Mouse (Mus musculus) ES-E14 (cell line): ENCODE results near the gene Parp14. TPM values are rescaled to one million over a fixed set of nuclear protein-coding genes. Genes with fewer than 3 reads are reported as not detected.

ENCODE experiments used
- DNase-seq: peaks from one replicate; pipeline ENCODE4 v3.0.0-alpha.2; 2013; ENCODE audit warnings: low read depth, low spot score
- H3K27ac ChIP-seq: 2 replicates; pipeline ENCODE4 v1.5.1; 2012; ENCODE audit warnings: low read depth, mild to moderate bottlenecking, low read length, moderate library complexity, mixed read lengths; ENCODE audit not compliant: poor library complexity, insufficient read depth, severe bottlenecking
- H3K36me3 ChIP-seq: 2 replicates; pipeline ENCODE4 v1.6.1; 2012; ENCODE audit warnings: mild to moderate bottlenecking, low read length, moderate library complexity, mixed read lengths; ENCODE audit not compliant: control insufficient read depth, poor library complexity, insufficient read depth, severe bottlenecking
- H3K4me1 ChIP-seq, 2 experiments: fragments of 150-350 bp in 1 of 2; sonication (generic) in 1 of 2; 2 replicates each; pipeline ENCODE4 v1.6.1; 2012; ENCODE audit warnings: low read length in 2 of 2, mild to moderate bottlenecking in 1 of 2, mixed read lengths in 1 of 2; ENCODE audit not compliant: control insufficient read depth in 2 of 2, insufficient read depth in 2 of 2, poor library complexity in 1 of 2
- H3K4me3 ChIP-seq, 2 experiments: fragments of 150-350 bp in 1 of 2; sonication (generic) in 1 of 2; 2 replicates each; pipeline ENCODE4 v1.5.1; 2012; ENCODE audit warnings: low read length in 2 of 2, low read depth in 1 of 2, mild to moderate bottlenecking in 1 of 2, mixed read lengths in 1 of 2; ENCODE audit not compliant: insufficient read depth in 1 of 2, poor library complexity in 1 of 2, severe bottlenecking in 1 of 2
- H3K9ac ChIP-seq: 2 replicates; pipeline ENCODE4 v1.6.1; 2012; ENCODE audit warnings: low read depth, mild to moderate bottlenecking, low read length, mixed read lengths; ENCODE audit not compliant: poor library complexity, insufficient read depth, severe bottlenecking
- H3K9me3 ChIP-seq: fragments of 150-350 bp; sonication (generic); 2 replicates; pipeline ENCODE4 v1.6.1; 2012; ENCODE audit warnings: low read depth, mild to moderate bottlenecking, low read length; ENCODE audit not compliant: control insufficient read depth, insufficient read depth
- CHD2 ChIP-seq: IDR thresholded peaks from 2 replicates; pipeline ENCODE4 v1.6.1; 2014; ENCODE audit warnings: mild to moderate bottlenecking, low read depth, low read length, inconsistent platforms
- HCFC1 ChIP-seq: IDR thresholded peaks from 2 replicates; pipeline ENCODE4 v1.6.1; 2012; ENCODE audit warnings: low read length, inconsistent platforms, borderline replicate concordance; ENCODE audit not compliant: insufficient read depth
- MAFK ChIP-seq: IDR thresholded peaks from 2 replicates; pipeline ENCODE4 v1.6.1; 2014; ENCODE audit warnings: mild to moderate bottlenecking, low read depth, low read length, inconsistent platforms; ENCODE audit not compliant: insufficient read depth
- ZC3H11A ChIP-seq: IDR thresholded peaks from 2 replicates; pipeline ENCODE4 v1.6.1; 2012; ENCODE audit warnings: low read depth, mild to moderate bottlenecking, inconsistent platforms, low read length, borderline replicate concordance
- ZNF384 ChIP-seq: IDR thresholded peaks from 2 replicates; pipeline ENCODE4 v1.6.1; 2012; ENCODE audit warnings: low read depth, low read length, inconsistent platforms
- in situ Hi-C, 2 experiments: fragments of 600-800 bp; cut with MboI; formaldehyde crosslinking; loops; one replicate each; pipeline ENCODE4 v1.15.1; 2025; ENCODE audit warnings: low sequenced_read_pairs in 2 of 2, inconsistent platforms in 1 of 2; ENCODE audit not compliant: unreplicated experiment in 2 of 2
- total RNA-seq: library from RNA; depleted of rRNA; stranded (reverse); fragments of 300-350 nt; gene quantifications from 2 replicates; pipeline ENCODE4 v1.2.3, GENCODE M21; 2012

Gene Parp14
- total RNA-seq, 1 experiment, result 2.5 TPM

DNA sequence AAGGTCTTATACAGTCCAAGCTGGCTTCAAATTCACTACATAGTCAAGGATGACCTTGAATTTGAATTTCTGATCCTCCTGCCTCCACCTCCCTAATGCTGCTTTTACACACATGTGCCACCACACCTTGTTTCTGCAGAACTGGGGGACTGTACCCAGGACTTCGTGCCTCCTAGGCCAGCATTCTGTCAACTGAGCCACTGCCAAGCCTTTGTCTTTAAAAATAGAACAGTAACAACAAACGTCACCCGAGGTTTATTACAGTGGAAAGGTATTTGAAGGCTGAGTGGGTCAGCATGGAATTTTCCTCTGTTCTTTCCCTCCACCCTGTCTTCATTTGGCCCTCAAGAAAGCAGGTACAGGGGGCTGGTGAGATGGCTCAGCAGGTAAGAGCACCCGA lies 15.5 kb downstream of the Parp14 start:
- Histone ChIP-seq H3K36me3 (no peaks in the 10 kb centered on the region), H3K4me1 (0 out of 4 replicates have a peak, but pooled peaks cover 2 to 5% of the 10 kb centered on the region in 2 experiments), H3K9ac (no peak overlapping the region), H3K4me3 (no peak overlapping the region), H3K27ac (no peak overlapping the region), H3K9me3 (no peaks in the 10 kb centered on the region)
- in situ Hi-C loops, result no loop called here
- DNase-seq, result no peak
- TF ChIP-seq CHD2 (no peak), MAFK (no peak), ZC3H11A (no peak), ZNF384 (no peak), HCFC1 (no peak)

- Histone ChIP-seq H3K36me3 (no peaks in the 10 kb centered on the region), H3K27ac (no peak overlapping the region), H3K4me3 (no peak overlapping the region), H3K9me3 (no peaks in the 10 kb centered on the region), H3K9ac (no peak overlapping the region), H3K4me1 (peaks cover 0 to 4% of the 10 kb centered on the region in 2 experiments; a peak in 1 of 4 replicates)
- in situ Hi-C loops, result no loop called here
- DNase-seq, result no peak
- TF ChIP-seq ZNF384 (no peak), MAFK (no peak), HCFC1 (no peak), CHD2 (no peak), ZC3H11A (no peak)
These were observed 24.2 kb downstream of the Parp14 start for GRCm38 (mm10) chr16:35847138-35847537.

- no peaks in the 10 kb centered on the region for H3K9me3 ChIP-seq
- peak; percentile 56 for DNase-seq
- in situ Hi-C loops, result no loop called here
- H3K9ac ChIP-seq, result no peak overlapping the region
- no peak overlapping the region for H3K4me3 ChIP-seq
- H3K36me3 ChIP-seq, result no peaks in the 10 kb centered on the region
- no peak overlapping the region for H3K27ac ChIP-seq
- TF ChIP-seq HCFC1 (no peak), ZC3H11A (0 out of 2 replicates have a peak, but pooled peaks have one; percentile 15)
- peaks cover 0 to 5% of the 10 kb centered on the region in 2 experiments; a peak in 1 of 4 replicates for H3K4me1 ChIP-seq
These were observed 31.7 kb downstream of the Parp14 start for GRCm38 (mm10) chr16:35839680-35840079.

DNA sequence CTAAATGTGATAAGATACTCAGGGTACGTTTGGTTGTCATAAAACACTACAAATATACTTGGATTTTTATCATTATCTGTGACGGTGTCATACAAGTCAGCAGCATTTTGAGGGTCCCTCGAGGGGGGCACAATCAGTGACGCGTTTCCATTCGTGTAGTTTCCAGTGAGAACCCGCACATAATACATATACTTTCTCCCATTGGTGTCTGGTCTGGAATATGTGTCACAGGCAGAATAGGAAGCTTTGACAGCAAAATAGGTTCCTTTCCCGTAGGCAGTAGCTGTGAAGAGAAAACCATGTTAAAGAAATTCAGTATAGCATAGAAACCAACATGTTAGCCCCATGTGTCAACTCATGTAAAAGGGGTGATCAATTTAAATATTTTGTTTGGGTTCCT lies 36.7 kb downstream of the Parp14 start:
- DNase-seq, result no peak
- H3K27ac ChIP-seq, result no peak overlapping the region
- no peaks in the 10 kb centered on the region for H3K9me3 ChIP-seq
- H3K4me1 ChIP-seq, result peaks cover 0 to 2% of the 10 kb centered on the region in 2 experiments; a peak in 2 of 4 replicates
- in situ Hi-C loops, result no loop called here
- H3K4me3 ChIP-seq, result no peak overlapping the region
- TF ChIP-seq MAFK, result no peak
- H3K9ac ChIP-seq, result no peak overlapping the region
- no peaks in the 10 kb centered on the region for H3K36me3 ChIP-seq

DNA sequence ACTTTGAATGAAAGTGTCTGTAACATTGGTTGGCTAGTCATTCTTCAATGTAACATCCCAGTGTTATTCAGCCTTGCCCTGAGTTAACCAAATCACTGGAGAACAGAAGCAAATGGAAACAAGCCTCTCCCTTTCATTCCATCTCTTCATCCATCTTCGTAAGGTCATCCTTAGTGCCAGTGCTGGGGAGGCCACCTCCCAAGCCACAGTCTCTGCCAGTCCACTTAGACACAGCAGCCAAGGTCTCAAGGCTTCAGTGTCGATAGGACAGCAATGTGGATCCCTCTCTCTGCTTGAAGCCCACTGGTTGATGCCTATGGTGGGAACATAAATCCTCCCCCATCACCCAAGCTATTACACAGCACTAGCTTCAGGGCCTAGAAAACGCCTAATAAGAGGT lies 38.4 kb downstream of the Parp14 start:
- no peaks in the 10 kb centered on the region for H3K36me3 ChIP-seq
- in situ Hi-C loops, result no loop called here
- no peak overlapping the region for H3K27ac ChIP-seq
- DNase-seq, result no peak
- no peak overlapping the region for H3K4me3 ChIP-seq
- TF ChIP-seq CHD2 (no peak), HCFC1 (no peak), ZNF384 (no peak), MAFK (no peak), ZC3H11A (no peak)
- no peak overlapping the region for H3K9ac ChIP-seq
- peaks cover 0 to 2% of the 10 kb centered on the region in 2 experiments; a peak in 2 of 4 replicates for H3K4me1 ChIP-seq
- H3K9me3 ChIP-seq, result no peaks in the 10 kb centered on the region
